Mouse (Mus musculus) liver, adult 2 months (tissue): Measurements from ENCODE around the gene Uchl3.

ENCODE experiments used
- CTCF ChIP-seq: fragments of 200-500 bp; IDR thresholded peaks from 2 replicates; pipeline ENCODE4 v1.5.1; 2011; ENCODE audit warnings: low read depth, low read length, control low read depth
- POLR2A ChIP-seq: fragments of 200-500 bp; IDR thresholded peaks from 2 replicates; pipeline ENCODE4 v1.6.1; 2011; ENCODE audit warnings: low read length, control low read depth; ENCODE audit not compliant: insufficient read depth; ENCODE audit errors: extremely low read depth

DNA sequence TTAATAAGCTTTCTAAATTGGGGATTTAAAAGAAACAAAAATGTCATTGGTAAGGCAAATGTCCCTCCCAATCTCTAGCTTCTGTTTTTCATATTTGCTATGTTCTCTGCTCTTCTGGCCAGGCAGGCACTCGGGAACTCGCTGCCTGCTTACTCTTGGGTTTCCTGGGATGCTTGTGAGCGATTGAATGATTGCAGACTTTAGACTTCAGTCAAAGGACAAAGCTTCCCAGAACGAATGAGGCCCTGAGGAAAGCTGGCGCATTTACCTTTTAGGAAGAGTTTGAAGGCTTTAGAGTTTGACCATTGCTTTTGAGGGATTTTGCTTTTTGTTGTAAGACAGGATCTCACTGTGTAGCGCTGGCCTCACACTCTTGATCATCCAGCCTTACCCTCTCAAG, 33.9 kb downstream of the Uchl3 start:
- TF ChIP-seq CTCF (no peak), POLR2A (no peak)
